ENCODE assay signal across 23 mouse cellular contexts in genomic region chr11:59888151-59888550, GRCm38 (mm10). TPM values are rescaled to one million over a fixed set of nuclear protein-coding genes. Genes with fewer than 3 reads are reported as not detected.
DNase-seq lines count a peak whose midpoint lies in the region; ATAC-seq and TF ChIP-seq lines count a peak whose summit lies in the region.
"Had no signal": no experiment of that assay in that cellular context is flagged by ENCODE, and none has a peak within 500 bp of the region (broad histone marks: within the 10 kb centered on the region; RNA-seq: fewer than 3 reads in every experiment).

No protein-coding gene starts in this region.

- intact Hi-C loops in gastrocnemius, adult 2 months (cut with DNase I), result no loop called here

- H3K4me2 ChIP-seq in midbrain, embryonic 16.5 days (ENCODE audit: low read length), result no peak overlapping the region
- no peak overlapping the region for H3K4me2 ChIP-seq in midbrain, embryonic 15.5 days
- H3K4me2 ChIP-seq: embryonic facial prominence, embryonic 12.5 days; embryonic facial prominence, embryonic 15.5 days; heart, embryonic 13.5 days; hindbrain, embryonic 14.5 days had no signal

- no peak for TF ChIP-seq CTCF in gastrocnemius, adult 2 months (IDR thresholded peaks at IDR 0.05)

- H3K36me3 ChIP-seq in midbrain, embryonic 16.5 days (ENCODE audit: control insufficient read depth, insufficient read depth, low read length), result no peaks in the 10 kb centered on the region
- H3K36me3 ChIP-seq in midbrain, embryonic 15.5 days (replicated peaks), result no peaks in the 10 kb centered on the region
- H3K36me3 ChIP-seq: embryonic facial prominence, embryonic 12.5 days; embryonic facial prominence, embryonic 15.5 days; heart, embryonic 10.5 days; heart, embryonic 13.5 days had no signal

- peaks cover 5% of the 10 kb centered on the region; the same call in 1 of the 2 replicates for H3K4me1 ChIP-seq in midbrain, embryonic 16.5 days (ENCODE audit: control insufficient read depth, insufficient read depth, low read length)
- peaks cover 7% of the 10 kb centered on the region; the same call in 1 of the 2 replicates for H3K4me1 ChIP-seq in midbrain, embryonic 15.5 days
- H3K4me1 ChIP-seq: embryonic facial prominence, embryonic 12.5 days had no signal

- no peak overlapping the region for H3K9ac ChIP-seq in midbrain, embryonic 16.5 days (ENCODE audit: low read depth, low read length)
- no peak overlapping the region for H3K9ac ChIP-seq in midbrain, embryonic 15.5 days
- H3K9ac ChIP-seq: embryonic facial prominence, embryonic 12.5 days; embryonic facial prominence, embryonic 15.5 days; forebrain, postnatal 0 days; heart, embryonic 13.5 days; hindbrain, embryonic 14.5 days had no signal

- peak overlapping the region; percentile 8; the same call in 1 of the 2 replicates for H3K27ac ChIP-seq in gastrocnemius, adult 2 months
- 0 out of 2 replicates have a peak overlapping the region, but pooled peaks have one; percentile 17 for H3K27ac ChIP-seq in midbrain, embryonic 16.5 days (ENCODE audit: low read length)
- H3K27ac ChIP-seq in midbrain, embryonic 15.5 days, result no peak overlapping the region
- H3K27ac ChIP-seq: embryonic facial prominence, embryonic 12.5 days; embryonic facial prominence, embryonic 15.5 days; heart, adult 2 months; heart, embryonic 10.5 days; heart, embryonic 13.5 days; hindbrain, embryonic 14.5 days; hindbrain, postnatal 0 days had no signal

- no peaks in the 10 kb centered on the region for H3K27me3 ChIP-seq in midbrain, embryonic 16.5 days (ENCODE audit: control insufficient read depth, insufficient read depth, low read depth, low read length)
- no peaks in the 10 kb centered on the region for H3K27me3 ChIP-seq in midbrain, embryonic 15.5 days (replicated peaks)
- H3K27me3 ChIP-seq: embryonic facial prominence, embryonic 12.5 days; embryonic facial prominence, embryonic 15.5 days; heart, embryonic 13.5 days had no signal

- no peak for ATAC-seq in midbrain, embryonic 16.5 days
- no peak for ATAC-seq in midbrain, embryonic 15.5 days (replicated peaks)
- ATAC-seq in megakaryocyte-erythroid progenitor cell, adult 5-6 weeks (replicated peaks; ENCODE audit: low FRiP score, low TSS enrichment, poor library complexity, severe bottlenecking), result no peak
- ATAC-seq: forebrain, embryonic 14.5 days; forebrain, postnatal 0 days; hindbrain, postnatal 0 days; inflammation-experienced regulatory T-cells, adult 6 months had no signal

- H3K9me3 ChIP-seq in midbrain, embryonic 16.5 days (replicated peaks; ENCODE audit: control insufficient read depth, low read length, poor library complexity, severe bottlenecking), result peaks cover 4% of the 10 kb centered on the region; the same call in 1 of the 2 replicates
- no peaks in the 10 kb centered on the region for H3K9me3 ChIP-seq in midbrain, embryonic 15.5 days
- H3K9me3 ChIP-seq: embryonic facial prominence, embryonic 12.5 days; embryonic facial prominence, embryonic 15.5 days; heart, embryonic 10.5 days; heart, embryonic 13.5 days had no signal

- WGBS in midbrain, embryonic 16.5 days, result 68% methylated on average over 5 of the region's 5 CpGs
- 68% methylated on average over 5 of the region's 5 CpGs for WGBS in midbrain, embryonic 15.5 days

- H3K4me3 ChIP-seq in gastrocnemius, adult 2 months, result no peak overlapping the region
- H3K4me3 ChIP-seq in midbrain, embryonic 16.5 days (ENCODE audit: low read depth, low read length), result no peak overlapping the region
- H3K4me3 ChIP-seq in midbrain, embryonic 15.5 days, result no peak overlapping the region
- H3K4me3 ChIP-seq: embryonic facial prominence, embryonic 12.5 days; embryonic facial prominence, embryonic 15.5 days; heart, adult 2 months; heart, embryonic 10.5 days; heart, embryonic 13.5 days had no signal

- DNase-seq in adrenal gland, postnatal 10 days, result peak; percentile 51
- no peak for DNase-seq in adrenal gland, postnatal 25 days
- no peak for DNase-seq in gastrocnemius, adult 2 months
- no peak for DNase-seq in gastrocnemius, postnatal 10 days
- DNase-seq: cerebellum, adult 11-12 months; cerebellum, adult 9-10 months; cerebellum, postnatal 25 days; forebrain, postnatal 0 days; gastrocnemius, postnatal 36 days; heart, adult 2 months; heart, postnatal 14 days; heart, postnatal 4 days had no signal

RNA-seq across cellular contexts. Expression of gene Cops3, which starts 48.5 kb away (rescaled TPM):
- 100 to 1,000 TPM in 1 of 2 experiments, 10 to 100 TPM in 1; 98.7 to 103 TPM for total RNA-seq in adrenal gland, postnatal 10 days (2021)
- 103 and 105 TPM in 2 replicates for total RNA-seq in adrenal gland, postnatal 25 days (2021)
- total RNA-seq in gastrocnemius, adult 2 months (2021), result 10 to 100 TPM; 84.8 to 89.9 TPM
- 10 to 100 TPM; 72.7 to 75.2 TPM for total RNA-seq in gastrocnemius, postnatal 10 days (2021)
- 174 and 180 TPM in 2 replicates for polyA plus RNA-seq in midbrain, embryonic 16.5 days (2015; fragmentation: Nextera tagmentation; extraction: Ambion mirVana)
- polyA plus RNA-seq in midbrain, embryonic 15.5 days (2015; fragmentation: Nextera tagmentation; extraction: Ambion mirVana), result 180 and 183 TPM in 2 replicates
- total RNA-seq in megakaryocyte-erythroid progenitor cell, adult 5-6 weeks (2014; fragmentation: Nextera tagmentation), result 171 and 212 TPM in 2 replicates
- 224 and 228 TPM in 2 replicates for total RNA-seq in megakaryocyte-erythroid progenitor cell, adult 5-6 weeks (2017)

RNA-seq across cellular contexts. Expression of gene Nt5m, which starts 48.9 kb away (rescaled TPM):
- total RNA-seq in adrenal gland, postnatal 10 days (2021), result 10 to 100 TPM; 31.4 to 34.2 TPM
- total RNA-seq in adrenal gland, postnatal 25 days (2021), result 26.7 and 30.1 TPM in 2 replicates
- 10 to 100 TPM; 17.8 to 22.2 TPM for total RNA-seq in gastrocnemius, adult 2 months (2021)
- total RNA-seq in gastrocnemius, postnatal 10 days (2021), result 10 to 100 TPM; 15.7 to 19.2 TPM
- polyA plus RNA-seq in midbrain, embryonic 16.5 days (2015; fragmentation: Nextera tagmentation; extraction: Ambion mirVana), result 68.5 and 75.8 TPM in 2 replicates
- 77.6 and 78.2 TPM in 2 replicates for polyA plus RNA-seq in midbrain, embryonic 15.5 days (2015; fragmentation: Nextera tagmentation; extraction: Ambion mirVana)
- 19.6 and 21.9 TPM in 2 replicates for total RNA-seq in megakaryocyte-erythroid progenitor cell, adult 5-6 weeks (2014; fragmentation: Nextera tagmentation)
- 16.6 and 26.9 TPM in 2 replicates for total RNA-seq in megakaryocyte-erythroid progenitor cell, adult 5-6 weeks (2017)

RNA-seq across cellular contexts. Expression of gene Med9, which starts 59.9 kb away (rescaled TPM):
- 10 to 100 TPM; 30.0 to 31.7 TPM for total RNA-seq in adrenal gland, postnatal 10 days (2021)
- 26.5 and 32.9 TPM in 2 replicates for total RNA-seq in adrenal gland, postnatal 25 days (2021)
- total RNA-seq in gastrocnemius, adult 2 months (2021), result 10 to 100 TPM; 17.3 to 18.3 TPM
- 10 to 100 TPM; 17.1 to 18.1 TPM for total RNA-seq in gastrocnemius, postnatal 10 days (2021)
- polyA plus RNA-seq in midbrain, embryonic 16.5 days (2015; fragmentation: Nextera tagmentation; extraction: Ambion mirVana), result 30.7 and 33.4 TPM in 2 replicates
- 32.4 and 33.7 TPM in 2 replicates for polyA plus RNA-seq in midbrain, embryonic 15.5 days (2015; fragmentation: Nextera tagmentation; extraction: Ambion mirVana)
- total RNA-seq in megakaryocyte-erythroid progenitor cell, adult 5-6 weeks (2014; fragmentation: Nextera tagmentation), result 23.6 and 25.8 TPM in 2 replicates
- total RNA-seq in megakaryocyte-erythroid progenitor cell, adult 5-6 weeks (2017), result 32.9 and 33.8 TPM in 2 replicates
